Comparison of ENCODE assay signal across 11 mouse cellular contexts in genomic region chr9:121847138-121847537, GRCm38 (mm10). TPM values are rescaled to one million over a fixed set of nuclear protein-coding genes. Genes with fewer than 3 reads are reported as not detected.
"Had no signal": no experiment of that assay in that cellular context is flagged by ENCODE, and none has a peak within 500 bp of the region (broad histone marks: within the 10 kb centered on the region; RNA-seq: fewer than 3 reads in every experiment).

No protein-coding gene starts in this region.

- DNase-seq: layer of hippocampus, postnatal 36 days; thymus, adult 18-20 months had no signal

- H3K27ac ChIP-seq: kidney, embryonic 15.5 days; left cerebral cortex, adult 2 months; liver, embryonic 13.5 days; macrophage had no signal

- H3K27me3 ChIP-seq: kidney, embryonic 15.5 days; liver, embryonic 13.5 days had no signal

- H3K4me1 ChIP-seq: kidney, embryonic 15.5 days had no signal

- H3K9me3 ChIP-seq: kidney, embryonic 15.5 days; liver, embryonic 13.5 days had no signal

- H3K4me2 ChIP-seq: kidney, embryonic 15.5 days; liver, embryonic 13.5 days; lung, embryonic 14.5 days had no signal

- H3K9ac ChIP-seq: kidney, embryonic 15.5 days; liver, embryonic 13.5 days; lung, embryonic 14.5 days had no signal

- H3K4me3 ChIP-seq: kidney, embryonic 15.5 days; left cerebral cortex, adult 2 months; liver, embryonic 13.5 days had no signal

RNA-seq across cellular contexts. Expression of gene Ccdc13, which starts 7.9 kb away (rescaled TPM):
- total RNA-seq: megakaryocyte, adult 5-6 weeks had no signal
- polyA plus RNA-seq: liver, embryonic 13.5 days; liver, embryonic 16.5 days; macrophage; spleen, adult 2 months had no signal

RNA-seq across cellular contexts. Expression of gene Ackr2, which starts 51.0 kb away (rescaled TPM):
- total RNA-seq: megakaryocyte, adult 5-6 weeks had no signal
- polyA plus RNA-seq: macrophage had no signal

RNA-seq across cellular contexts. Expression of gene Hhatl, which starts 54.8 kb away (rescaled TPM):
- total RNA-seq: megakaryocyte, adult 5-6 weeks had no signal
- polyA plus RNA-seq: limb, embryonic 11.5 days; macrophage had no signal
